Mouse (Mus musculus) bone marrow macrophage, adult 2 months (primary cell): ENCODE measurements around the gene Fam117b. TPM values are rescaled to one million over a fixed set of nuclear protein-coding genes. Genes with fewer than 3 reads are reported as not detected.

Experiments used
- H3K27ac ChIP-seq: 2 replicates; pipeline ENCODE4 v1.5.1; 2012; ENCODE audit warnings: low read depth, low read length; ENCODE audit not compliant: insufficient read depth
- H3K4me1 ChIP-seq: 2 replicates; pipeline ENCODE4 v1.6.1; 2012; ENCODE audit warnings: low read length; ENCODE audit not compliant: control insufficient read depth, insufficient read depth
- H3K4me3 ChIP-seq: 2 replicates; pipeline ENCODE4 v1.5.1; 2012; ENCODE audit warnings: mild to moderate bottlenecking, low read length, moderate library complexity; ENCODE audit not compliant: insufficient read depth
- CTCF ChIP-seq: IDR thresholded peaks from 2 replicates; pipeline ENCODE4 v1.5.1; 2012; ENCODE audit warnings: low read depth, mild to moderate bottlenecking, low read length, moderate library complexity
- POLR2A ChIP-seq: IDR thresholded peaks from 2 replicates; pipeline ENCODE4 v1.6.1; 2012; ENCODE audit warnings: mild to moderate bottlenecking, low read depth, low read length, borderline replicate concordance
- polyA plus RNA-seq: library from polyadenylated mRNA; stranded (reverse); fragments of >200 nt; gene quantifications from 2 replicates; pipeline ENCODE4 v1.2.4, GENCODE M21; 2012; ENCODE audit not compliant: missing spikeins, insufficient read depth, insufficient read length

Gene Fam117b
- polyA plus RNA-seq, 1 experiment = 29.2 TPM

- no peak for TF ChIP-seq POLR2A
- no peak for TF ChIP-seq CTCF
- Histone ChIP-seq H3K27ac (peak overlapping the region; percentile 67), H3K4me3 (no peak overlapping the region), H3K4me1 (peaks cover 14% of the 10 kb centered on the region)
Measured at GRCm38 (mm10) chr1:60015511-60015910, 102.7 kb downstream of the Fam117b start.

DNA sequence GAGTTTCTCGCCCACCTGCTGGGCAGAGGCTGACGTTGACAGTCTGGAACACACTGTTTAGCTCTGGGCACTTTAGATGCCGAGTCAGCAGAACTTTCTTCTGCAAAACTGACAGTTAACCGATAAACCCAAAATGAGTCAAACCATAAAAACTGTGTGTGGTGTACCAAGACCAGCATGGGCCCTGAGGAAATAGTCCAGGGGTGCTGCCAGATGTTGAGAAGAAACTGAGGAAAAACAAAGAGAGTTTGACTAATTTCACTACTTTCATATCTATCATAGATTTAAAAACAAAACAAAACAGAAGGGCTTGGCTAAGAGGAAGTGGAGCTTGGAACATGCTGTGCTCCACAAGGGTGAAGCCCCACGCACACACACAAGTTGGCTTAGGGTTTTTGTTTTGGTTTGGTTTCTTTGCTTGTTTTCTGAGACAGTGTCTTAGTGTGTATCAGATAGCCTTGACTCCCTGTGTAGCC, 103.4 kb downstream of the Fam117b start:
- H3K27ac ChIP-seq = peak overlapping the region; percentile 67
- TF ChIP-seq POLR2A (no peak), CTCF (no peak)
- H3K4me3 ChIP-seq = peak overlapping the region; percentile 46

GRCm38 (mm10) chr1:60017031-60017469, 104.2 kb downstream of the Fam117b start:
- TF ChIP-seq CTCF (no peak), POLR2A (no peak)
- Histone ChIP-seq H3K4me1 (peaks cover 14% of the 10 kb centered on the region), H3K4me3 (no peak overlapping the region), H3K27ac (no peak overlapping the region)

More for the DNA sequence above, 103.4 kb downstream of the Fam117b start:
- peaks cover 14% of the 10 kb centered on the region for H3K4me1 ChIP-seq

Other genes starting within 250 kb of the Fam117b start
- 176 and 195 TPM in 2 replicates for gene Sumo1, start 242.2 kb upstream of the Fam117b start, polyA plus RNA-seq
- 25.5 and 39.8 TPM in 2 replicates for gene Nop58, start 228.0 kb upstream of the Fam117b start, polyA plus RNA-seq
- gene Bmpr2, start 149.6 kb upstream of the Fam117b start, polyA plus RNA-seq = 20.6 and 26.0 TPM in 2 replicates
- gene Ica1l, start 130.2 kb downstream of the Fam117b start, polyA plus RNA-seq = not detected in 2 replicates
- 8.8 and 11.2 TPM in 2 replicates for gene Carf, start 185.2 kb downstream of the Fam117b start, polyA plus RNA-seq
- gene Wdr12, start 185.6 kb downstream of the Fam117b start, polyA plus RNA-seq = 12.9 and 13.1 TPM in 2 replicates